Mouse (Mus musculus) MN1 (cell line): Measurements from ENCODE around the gene Ins2.

ENCODE experiments used
- DNase-seq: peaks from one replicate; pipeline ENCODE4 v3.0.0-alpha.2; 2016; ENCODE audit warnings: low spot score

The Ins2 gene

DNA sequence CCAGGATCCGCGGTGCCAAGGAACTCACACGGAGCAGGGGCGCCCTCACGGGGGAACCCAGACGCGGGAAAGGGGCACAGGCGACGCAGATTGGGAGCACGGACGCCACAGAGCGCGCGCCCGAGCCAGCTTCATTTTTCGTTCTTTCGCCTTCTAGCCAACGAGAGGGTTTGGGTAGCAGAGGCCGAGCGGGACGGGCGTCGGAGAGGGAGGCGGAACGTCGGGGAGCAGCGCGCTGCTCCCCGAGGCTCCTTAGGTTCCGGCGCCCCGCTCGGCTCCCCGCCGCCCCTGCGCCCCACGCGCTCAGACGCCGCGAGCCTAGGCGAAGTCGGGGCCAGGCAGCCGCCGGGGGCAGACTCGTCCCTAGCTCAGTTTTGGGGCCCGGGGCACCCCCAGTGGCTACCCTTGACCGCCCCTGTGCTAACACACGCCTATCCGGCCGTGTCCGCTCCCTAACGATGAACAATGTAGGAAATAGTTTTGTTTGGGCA, 79.2 kb downstream of the Ins2 start:
- DNase-seq, result no peak

GRCm38 (mm10) chr7:142663151-142663550, 80.0 kb downstream of the Ins2 start:
- no peak for DNase-seq

DNA sequence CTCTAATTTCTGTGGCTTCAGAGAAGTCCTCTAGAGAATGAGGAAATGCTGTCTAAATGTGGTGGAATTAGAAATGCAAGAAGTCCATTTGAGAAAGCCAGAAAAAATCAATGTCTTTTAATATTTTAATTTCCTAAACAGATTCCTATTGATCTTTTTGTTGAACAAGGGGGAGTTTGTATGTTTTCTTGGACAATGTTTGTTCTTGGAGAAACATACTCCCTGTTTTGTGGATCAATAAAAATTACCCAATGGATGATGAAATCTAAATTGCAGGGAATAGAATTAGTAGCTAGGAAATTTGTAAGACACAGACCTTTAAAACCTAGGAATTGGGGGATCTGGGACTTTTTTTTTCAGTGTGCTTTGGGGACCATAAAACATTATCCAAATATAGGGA, 81.4 kb downstream of the Ins2 start:
- DNase-seq, result no peak

DNA sequence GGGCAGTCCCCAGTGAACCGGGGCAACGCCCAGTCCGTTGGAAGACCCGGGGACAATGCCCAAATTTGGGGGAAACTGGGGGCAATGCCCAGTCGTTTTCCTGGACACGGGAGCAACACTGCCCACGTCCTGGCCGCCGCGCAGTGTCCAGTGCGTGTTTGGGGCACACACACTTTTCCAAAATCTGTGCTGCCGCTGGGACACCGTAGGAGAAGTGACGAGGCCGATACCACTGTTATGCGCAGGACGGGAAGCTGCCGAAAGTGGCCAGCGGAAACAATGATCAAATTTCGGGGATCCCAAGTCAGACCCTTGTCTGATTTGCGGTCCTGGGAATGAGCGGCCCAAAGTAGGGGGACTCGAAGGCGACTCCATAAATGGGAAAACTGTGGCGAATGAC, 82.1 kb downstream of the Ins2 start:
- DNase-seq, result no peak

GRCm38 (mm10) chr7:142660651-142660945, 82.6 kb downstream of the Ins2 start:
- no peak for DNase-seq

DNA sequence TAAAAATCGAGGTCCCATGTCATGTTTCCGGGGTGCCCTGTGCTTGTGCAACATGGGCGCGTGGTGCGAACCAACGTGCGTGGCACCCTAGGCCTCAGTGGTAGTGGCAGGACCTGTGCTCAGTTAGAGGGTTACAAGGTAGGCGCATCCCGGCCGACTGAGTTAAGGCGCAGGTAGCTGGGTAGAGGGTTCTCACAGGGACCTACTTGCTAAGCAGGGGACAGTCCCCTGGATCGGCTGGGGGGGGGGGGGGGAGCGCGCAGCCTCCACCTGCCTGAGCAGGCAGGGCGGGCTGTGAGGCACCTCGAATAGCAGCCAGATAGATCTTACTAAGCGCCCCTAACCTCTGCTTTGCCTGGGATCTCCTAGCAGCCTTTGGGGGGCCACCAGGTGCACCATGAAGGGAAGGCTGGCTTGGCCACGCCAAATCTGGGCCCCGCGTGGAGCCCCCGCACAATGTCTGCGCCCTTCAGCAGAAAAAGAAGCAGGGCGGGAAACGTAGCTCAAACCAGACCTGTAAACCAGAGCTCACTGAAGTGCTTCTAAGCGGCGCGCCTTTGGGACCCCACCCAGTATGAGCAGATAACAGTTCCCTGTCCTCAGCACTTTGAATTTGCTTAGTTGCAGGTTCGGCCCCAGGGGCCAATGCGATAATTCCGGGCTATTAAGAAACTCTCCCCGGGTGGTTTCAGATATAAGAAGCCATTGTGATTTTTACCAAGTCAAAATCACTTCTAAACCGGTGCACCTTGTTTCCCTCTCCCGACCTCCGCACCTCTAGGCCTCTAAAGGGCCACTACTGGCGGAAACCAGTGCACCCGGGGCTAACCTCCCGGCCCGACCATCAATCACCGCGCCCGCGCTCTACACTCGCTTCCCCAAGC, 83.2 kb downstream of the Ins2 start:
- no peak for DNase-seq

DNA sequence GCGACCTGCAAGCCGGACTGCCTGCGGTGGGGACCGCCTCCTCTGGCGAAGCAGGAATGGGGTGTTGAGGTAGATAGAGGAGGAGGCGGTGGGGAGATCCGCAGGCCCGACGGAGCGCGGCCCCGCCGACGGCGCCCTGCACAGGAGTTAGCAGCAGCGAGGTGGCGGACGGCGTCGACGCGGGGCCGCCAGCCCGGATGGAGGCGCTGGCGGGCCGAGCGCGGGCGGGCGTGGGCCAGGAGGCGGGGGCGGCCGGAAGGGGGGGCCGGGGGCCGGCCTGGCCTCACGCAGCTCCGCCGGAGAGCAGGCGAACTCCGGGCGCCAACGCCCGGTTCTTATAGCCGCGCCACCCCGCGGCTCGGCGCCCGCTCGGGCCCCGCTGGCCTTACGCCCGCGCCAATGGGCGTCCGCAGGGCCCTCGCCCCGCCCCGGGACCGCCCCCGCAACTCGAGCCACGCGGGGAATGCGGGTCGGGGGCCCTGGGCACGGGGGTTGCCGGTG, 84.0 kb downstream of the Ins2 start:
- DNase-seq, result no peak

DNA sequence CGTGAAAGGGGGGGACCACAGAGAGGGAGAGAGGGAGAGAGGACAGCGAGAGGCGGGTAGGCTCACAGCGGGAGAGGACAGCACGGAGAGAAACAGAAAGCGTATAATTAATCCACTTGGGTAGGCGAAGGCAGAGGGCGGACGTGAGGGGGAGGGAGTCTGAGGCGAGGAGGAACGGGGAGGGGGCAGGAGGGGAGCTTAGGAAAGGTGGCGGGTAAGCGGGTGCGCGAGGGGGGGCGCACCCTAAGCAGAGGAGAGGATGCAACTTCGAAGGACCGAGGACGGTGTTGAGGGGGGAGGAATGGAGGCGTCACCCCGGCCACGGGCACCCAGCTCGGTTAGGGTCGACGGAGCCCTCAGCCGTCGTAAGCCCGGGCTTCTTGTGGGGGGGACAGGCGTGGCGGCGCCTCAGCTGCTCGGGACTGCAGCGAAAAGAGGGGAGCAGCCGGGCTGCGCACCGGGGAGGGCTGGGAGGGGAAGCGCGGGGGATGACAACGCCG, 84.5 kb downstream of the Ins2 start:
- DNase-seq, result no peak

GRCm38 (mm10) chr7:142657821-142658614, 85.2 kb downstream of the Ins2 start:
- DNase-seq, result no peak

DNA sequence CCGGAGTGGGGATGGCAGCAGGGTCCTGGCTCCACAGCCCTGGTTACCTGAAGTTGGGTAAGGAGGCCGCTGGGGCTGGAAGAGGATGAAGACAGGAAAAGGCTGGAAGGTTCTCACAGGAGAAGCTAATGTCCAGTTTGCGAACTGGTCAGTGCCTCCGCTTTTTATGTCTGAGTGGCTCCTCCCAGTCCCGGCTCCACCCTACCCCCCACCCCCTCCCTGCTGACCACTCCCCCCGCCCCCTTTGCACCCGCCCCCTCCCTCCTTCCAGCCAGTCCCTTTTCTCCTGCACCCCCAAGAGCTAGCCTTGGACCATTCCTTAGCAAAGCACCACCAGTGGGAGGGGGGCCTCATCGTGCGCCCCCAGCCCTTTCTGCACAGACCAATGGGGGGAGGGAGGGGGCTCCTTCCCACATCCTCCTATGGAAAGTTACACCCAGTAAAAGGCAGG, 85.8 kb downstream of the Ins2 start:
- no peak for DNase-seq

DNA sequence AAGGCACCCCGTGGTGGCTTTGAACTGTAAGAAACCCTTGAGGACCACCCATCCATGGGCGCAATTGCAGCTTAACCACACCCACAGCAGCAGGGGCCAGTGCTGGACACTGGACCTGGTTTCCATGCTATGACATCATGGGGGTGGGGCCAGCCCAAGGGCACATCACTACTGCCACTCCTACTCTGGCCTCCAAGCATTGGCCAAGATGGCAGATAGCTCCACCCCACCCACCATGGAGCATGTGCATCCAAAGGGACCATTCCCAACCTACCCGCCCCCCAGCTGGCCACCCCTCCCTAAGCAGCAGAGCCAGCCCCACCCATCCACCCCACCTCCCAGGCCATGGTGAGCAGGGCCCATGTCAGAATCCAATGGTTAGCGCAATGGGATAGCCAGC, 87.1 kb downstream of the Ins2 start:
- no peak for DNase-seq

DNA sequence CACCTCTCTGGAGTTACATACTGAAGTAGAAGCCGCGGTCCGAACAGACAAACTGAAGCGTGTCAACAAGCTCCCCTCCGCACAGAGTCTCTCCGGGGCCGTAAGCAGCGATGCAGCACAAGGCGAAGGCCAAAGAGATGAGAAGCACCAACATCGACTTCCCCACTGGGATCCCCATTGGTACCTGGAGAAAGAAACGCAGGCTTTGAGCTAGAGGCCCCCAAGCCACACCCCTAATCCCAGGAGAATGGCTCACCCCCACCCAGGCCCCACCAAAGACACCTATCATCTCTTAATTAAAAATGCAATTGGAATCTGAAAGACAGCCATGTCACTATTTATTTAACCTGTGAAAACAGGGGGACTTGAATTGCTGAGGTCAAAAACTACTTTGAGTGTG, 87.5 kb downstream of the Ins2 start:
- DNase-seq, result no peak

DNA sequence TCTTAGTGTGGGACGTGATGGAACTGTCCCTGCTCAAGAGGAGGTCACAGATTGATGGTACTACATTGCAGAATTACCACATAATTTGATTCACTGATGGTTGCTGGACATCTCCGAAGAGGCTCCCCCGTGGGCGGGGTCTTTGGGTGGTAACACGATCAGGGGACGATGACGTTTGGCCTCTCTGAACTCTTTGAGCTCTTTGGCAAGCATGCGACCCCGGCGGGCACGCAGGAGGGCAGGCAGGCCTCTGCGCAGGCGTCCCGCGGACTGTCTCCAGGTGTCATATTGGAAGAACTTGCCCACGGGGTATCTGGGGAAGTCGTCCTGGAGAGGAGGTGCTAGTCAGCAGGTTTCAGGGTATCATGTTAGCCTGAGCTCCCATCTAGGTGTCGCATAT, 89.5 kb downstream of the Ins2 start:
- DNase-seq, result no peak

- no peak for DNase-seq
Observed at GRCm38 (mm10) chr7:142646676-142647075, 96.5 kb downstream of the Ins2 start.

- DNase-seq, result no peak
Observed at GRCm38 (mm10) chr7:142645045-142645444, 98.1 kb downstream of the Ins2 start.

DNA sequence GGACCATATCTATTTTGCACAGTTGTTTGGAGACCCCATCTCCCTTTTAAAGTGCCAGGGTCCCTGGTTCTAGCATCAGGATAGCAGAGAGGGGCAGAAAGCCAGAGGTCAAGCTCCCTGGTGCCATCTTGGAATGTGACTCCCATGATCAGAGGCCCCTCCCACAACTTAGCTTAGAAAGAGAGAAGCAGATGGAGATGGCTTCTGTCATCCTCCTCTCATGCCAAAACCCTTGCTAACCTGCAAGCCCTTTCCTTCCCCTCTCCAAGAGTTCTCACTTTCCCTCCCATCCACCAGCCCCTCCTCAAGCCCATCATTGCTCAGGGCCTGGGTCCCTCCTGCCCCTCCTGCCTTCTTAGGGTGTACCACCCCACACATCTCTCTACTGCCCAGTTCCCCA, 107.0 kb downstream of the Ins2 start:
- no peak for DNase-seq

DNA sequence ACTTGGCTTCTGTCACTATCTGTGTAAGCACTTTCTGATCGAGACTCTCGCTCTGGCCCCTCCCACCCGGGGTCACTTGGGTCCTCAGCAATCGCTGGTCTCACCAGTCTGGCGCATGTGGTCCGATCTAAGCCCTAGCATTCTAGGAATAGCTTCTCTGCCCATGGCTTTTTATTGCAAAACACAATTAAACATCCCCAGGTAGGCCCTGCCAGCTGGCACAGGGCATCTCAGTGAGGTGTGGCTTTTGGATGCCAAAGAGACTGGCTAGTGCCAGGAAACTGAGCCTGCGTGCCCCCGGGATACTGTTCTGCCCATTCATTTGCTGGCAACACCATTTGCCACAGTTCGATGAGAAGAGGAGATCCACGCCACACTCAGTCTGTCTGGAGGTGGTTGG, 112.5 kb downstream of the Ins2 start:
- DNase-seq, result no peak

DNA sequence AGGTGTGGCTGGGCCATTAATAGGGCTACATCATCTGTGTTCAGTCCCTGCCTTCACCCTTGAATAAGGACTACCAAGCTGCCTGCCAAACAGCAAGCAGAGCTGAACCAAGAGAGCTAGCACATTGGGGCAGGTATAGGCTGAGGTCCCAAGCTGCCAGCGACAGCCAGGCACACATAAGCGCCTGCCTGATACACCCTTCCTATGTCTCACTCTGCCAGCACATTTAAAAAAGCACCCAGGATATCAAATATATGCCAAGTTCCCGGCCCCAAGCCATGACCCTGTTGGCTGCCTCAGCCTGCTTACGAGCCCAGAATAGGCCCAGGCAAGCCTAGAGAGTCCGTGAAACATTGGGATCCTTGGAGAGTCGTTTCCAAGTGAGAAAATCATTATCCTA, 113.4 kb downstream of the Ins2 start:
- DNase-seq, result no peak
